Mouse (Mus musculus): ENCODE results near the gene Fpr-rs7.

Fpr-rs7 gene

GRCm38 (mm10) chr17:20114126-20114525 is at the start of gene Fpr-rs7:
Gene Fpr-rs7 (minus strand): TSS chr17:20114226.
- no peak for DNase-seq (ENCODE audit: low spot score)

GRCm38 (mm10) chr17:20074090-20074489 is 39.9 kb downstream of the Fpr-rs7 start:
- no peak for DNase-seq (ENCODE audit: low spot score)

- DNase-seq (ENCODE audit: low spot score): no peak
These were observed 42.2 kb downstream of the Fpr-rs7 start for GRCm38 (mm10) chr17:20071656-20072396.
